Mouse (Mus musculus) layer of hippocampus, postnatal 25 days (tissue): ENCODE data around the gene Ric8b. TPM values are rescaled to one million over a fixed set of nuclear protein-coding genes. Genes with fewer than 3 reads are reported as not detected.

Source experiments
- DNase-seq, 2 experiments: peaks; one replicate each; pipeline ENCODE4 v3.0.0; 2022; ENCODE audit warnings: mixed read lengths in 2 of 2, low spot score in 1 of 2; ENCODE audit errors: extremely low spot score in 1 of 2
- total RNA-seq, 2 experiments: library from RNA; stranded (reverse); gene quantifications; 2 replicates each; pipeline ENCODE4 v1.2.3; 2021

Ric8b gene
- total RNA-seq, 2 experiments from 2014 or later: 35.4 to 41.0 TPM

- peak in 1 of 2 experiments; percentile 18 for DNase-seq
Measured at GRCm38 (mm10) chr10:85046585-85046984, 129.2 kb downstream of the Ric8b start.

- no peak for DNase-seq
Measured at GRCm38 (mm10) chr10:85048008-85048407, 130.6 kb downstream of the Ric8b start.

GRCm38 (mm10) chr10:85050668-85051208, 133.3 kb downstream of the Ric8b start:
- DNase-seq: no peak

- DNase-seq: no peak
Measured at GRCm38 (mm10) chr10:85052451-85052850, 135.0 kb downstream of the Ric8b start.

- no peak for DNase-seq
Measured at GRCm38 (mm10) chr10:85054876-85055275, 137.5 kb downstream of the Ric8b start.

Other genes starting within 250 kb of the Ric8b start
- gene Rfx4, start 161.6 kb upstream of the Ric8b start, total RNA-seq: 10 to 100 TPM in 1 of 2 experiments, 1 to 10 TPM in 1; 9.3 to 12.6 TPM
- gene Fhl4, start 184.9 kb downstream of the Ric8b start, total RNA-seq: under 1 TPM; 0.77 to 0.86 TPM
- gene Tmem263, start 185.0 kb downstream of the Ric8b start, total RNA-seq: 10 to 100 TPM; 25.6 to 27.5 TPM
- gene Mterf2, start 210.4 kb downstream of the Ric8b start, total RNA-seq: 10 to 100 TPM; 16.2 to 17.8 TPM